Mouse (Mus musculus) CH12.LX (cell line): Measurements from ENCODE around the gene Ppil1. TPM values are rescaled to one million over a fixed set of nuclear protein-coding genes. Genes with fewer than 3 reads are reported as not detected.

Experiments
- DNase-seq: peaks from one replicate; pipeline ENCODE4 v3.0.0-alpha.2; 2013; ENCODE audit errors: extremely low read depth
- H3K27ac ChIP-seq: 2 replicates; pipeline ENCODE4 v1.5.1; 2012; ENCODE audit warnings: low read depth, mild to moderate bottlenecking, control low read depth, moderate library complexity; ENCODE audit not compliant: insufficient read depth
- H3K27me3 ChIP-seq: replicated peaks from 2 replicates; pipeline ENCODE3; 2012; ENCODE audit warnings: inconsistent platforms
- H3K36me3 ChIP-seq, 2 experiments: replicated peaks in 1 of 2; 2 replicates each; pipeline versions ENCODE3 to v1.6.1; 2012; ENCODE audit warnings: inconsistent platforms in 1 of 2, low read length in 1 of 2, mild to moderate bottlenecking in 1 of 2, mixed read lengths in 1 of 2, moderate library complexity in 1 of 2; ENCODE audit not compliant: control insufficient read depth in 1 of 2, insufficient read depth in 1 of 2
- H3K4me1 ChIP-seq, 2 experiments: 2 replicates each; pipeline ENCODE4 v1.6.1; 2012; ENCODE audit warnings: inconsistent platforms in 1 of 2, moderate library complexity in 1 of 2; ENCODE audit not compliant: insufficient read depth in 2 of 2, control insufficient read depth in 1 of 2
- H3K4me2 ChIP-seq: 2 replicates; pipeline ENCODE4 v1.6.1; 2012; ENCODE audit warnings: low read depth, mild to moderate bottlenecking, control low read depth; ENCODE audit not compliant: poor library complexity, insufficient read depth, severe bottlenecking
- H3K4me3 ChIP-seq, 3 experiments: fragments of 150-350 bp in 1 of 3; sonication (generic) in 1 of 3; replicated peaks in 1 of 3; 2 replicates each; pipeline versions ENCODE3 to v1.5.1; 2011 to 2012; ENCODE audit warnings: low read depth in 2 of 3, low read length in 2 of 3, mild to moderate bottlenecking in 2 of 3, moderate library complexity in 2 of 3, control low read depth in 1 of 3, improper control_type of control experiment in 1 of 3, inconsistent platforms in 1 of 3, mixed read lengths in 1 of 3; ENCODE audit not compliant: poor library complexity in 1 of 3
- H3K79me2 ChIP-seq: replicated peaks from 2 replicates; pipeline ENCODE4 v1.6.1; 2012; ENCODE audit warnings: mild to moderate bottlenecking, moderate library complexity; ENCODE audit not compliant: control insufficient read depth, poor library complexity, insufficient read depth, severe bottlenecking; ENCODE audit errors: extremely low read depth
- H3K9ac ChIP-seq: 2 replicates; pipeline ENCODE4 v1.6.1; 2012; ENCODE audit warnings: low read depth, mild to moderate bottlenecking, control low read depth, moderate library complexity; ENCODE audit not compliant: insufficient read depth
- H3K9me3 ChIP-seq: replicated peaks from 2 replicates; pipeline ENCODE3; 2012; ENCODE audit warnings: low read length, inconsistent platforms, mixed read lengths
- BHLHE40 ChIP-seq: IDR thresholded peaks from 2 replicates; pipeline ENCODE4 v1.6.1; 2011; ENCODE audit warnings: mild to moderate bottlenecking, low read depth, low read length, improper control_type of control experiment
- CHD1 ChIP-seq: IDR thresholded peaks from 2 replicates; pipeline ENCODE4 v1.6.1; 2012; ENCODE audit warnings: low read depth, low read length, improper control_type of control experiment, inconsistent platforms
- CHD2 ChIP-seq: IDR thresholded peaks from 2 replicates; pipeline ENCODE4 v1.6.1; 2011; ENCODE audit warnings: low read length, improper control_type of control experiment
- CTCF ChIP-seq, 2 experiments: IDR thresholded peaks in 1 of 2; conservative IDR thresholded peaks in 1 of 2; 2 replicates each; pipeline ENCODE4 v1.5.1; 2011 to 2012; ENCODE audit warnings: low read depth in 2 of 2, low read length in 2 of 2, improper control_type of control experiment in 1 of 2, inconsistent platforms in 1 of 2, mild to moderate bottlenecking in 1 of 2, moderate library complexity in 1 of 2
- E2F4 ChIP-seq: IDR thresholded peaks from 2 replicates; pipeline ENCODE4 v1.6.1; 2011; ENCODE audit warnings: low read depth, low read length, improper control_type of control experiment; ENCODE audit not compliant: insufficient replicate concordance
- ELF1 ChIP-seq: IDR thresholded peaks from 2 replicates; pipeline ENCODE4 v1.6.1; 2014; ENCODE audit warnings: low read depth, mild to moderate bottlenecking, inconsistent platforms, low read length, improper control_type of control experiment
- ETS1 ChIP-seq: conservative IDR thresholded peaks from 2 replicates; pipeline ENCODE4 v1.6.1; 2012; ENCODE audit warnings: low read depth, mild to moderate bottlenecking, inconsistent platforms, low read length, improper control_type of control experiment, moderate library complexity
- HCFC1 ChIP-seq: IDR thresholded peaks from 2 replicates; pipeline ENCODE4 v1.6.1; 2012; ENCODE audit warnings: low read depth, mild to moderate bottlenecking, inconsistent platforms, low read length, improper control_type of control experiment
- JUN ChIP-seq: IDR thresholded peaks from 2 replicates; pipeline ENCODE4 v1.6.1; 2011; ENCODE audit warnings: low read depth, mild to moderate bottlenecking, low read length, improper control_type of control experiment, moderate library complexity; ENCODE audit not compliant: insufficient read depth
- JUND ChIP-seq: conservative IDR thresholded peaks from 2 replicates; pipeline ENCODE4 v1.6.1; 2011; ENCODE audit warnings: low read depth, low read length, improper control_type of control experiment
- MAX ChIP-seq: IDR thresholded peaks from 2 replicates; pipeline ENCODE4 v1.6.1; 2011; ENCODE audit warnings: low read length, improper control_type of control experiment
- MAZ ChIP-seq: IDR thresholded peaks from 2 replicates; pipeline ENCODE4 v1.6.1; 2012; ENCODE audit warnings: low read depth, mild to moderate bottlenecking, inconsistent platforms, low read length, improper control_type of control experiment, moderate library complexity
- MEF2A ChIP-seq: IDR thresholded peaks from 2 replicates; pipeline ENCODE4 v1.6.1; 2014; ENCODE audit warnings: low read depth, mild to moderate bottlenecking, inconsistent platforms, low read length, improper control_type of control experiment, borderline replicate concordance
- MXI1 ChIP-seq: IDR thresholded peaks from 2 replicates; pipeline ENCODE4 v1.6.1; 2011; ENCODE audit warnings: mild to moderate bottlenecking, low read depth, low read length, improper control_type of control experiment
- MYC ChIP-seq: IDR thresholded peaks from 2 replicates; pipeline ENCODE4 v1.6.1; 2011; ENCODE audit warnings: low read depth, mild to moderate bottlenecking, improper control_type of control experiment, low read length
- NELFE ChIP-seq: IDR thresholded peaks from 2 replicates; pipeline ENCODE4 v1.6.1; 2011; ENCODE audit warnings: low read depth, low read length, improper control_type of control experiment
- NRF1 ChIP-seq: IDR thresholded peaks from 2 replicates; pipeline ENCODE4 v1.6.1; 2014; ENCODE audit warnings: low read depth, mild to moderate bottlenecking, inconsistent platforms, low read length, improper control_type of control experiment, moderate library complexity
- PAX5 ChIP-seq: IDR thresholded peaks from 2 replicates; pipeline ENCODE4 v1.6.1; 2012; ENCODE audit warnings: low read length, inconsistent platforms, mixed read lengths
- POLR2A ChIP-seq: IDR thresholded peaks from 2 replicates; pipeline ENCODE4 v1.6.1; 2011; ENCODE audit warnings: low read depth, mild to moderate bottlenecking, improper control_type of control experiment, low read length
- RAD21 ChIP-seq: IDR thresholded peaks from 2 replicates; pipeline ENCODE4 v1.6.1; 2011; ENCODE audit warnings: low read depth, mild to moderate bottlenecking, low read length, improper control_type of control experiment, moderate library complexity
- SIN3A ChIP-seq: IDR thresholded peaks from 2 replicates; pipeline ENCODE4 v1.6.1; 2012; ENCODE audit warnings: low read length, improper control_type of control experiment, inconsistent platforms
- SMC3 ChIP-seq: IDR thresholded peaks from 2 replicates; pipeline ENCODE4 v1.6.1; 2011; ENCODE audit warnings: low read depth, low read length, improper control_type of control experiment
- TBP ChIP-seq: conservative IDR thresholded peaks from 2 replicates; pipeline ENCODE4 v1.6.1; 2011; ENCODE audit warnings: low read depth, low read length, improper control_type of control experiment
- TCF12 ChIP-seq: IDR thresholded peaks from 2 replicates; pipeline ENCODE4 v1.6.1; 2014; ENCODE audit warnings: low read depth, mild to moderate bottlenecking, inconsistent platforms, low read length, improper control_type of control experiment
- ZKSCAN1 ChIP-seq: IDR thresholded peaks from 2 replicates; pipeline ENCODE4 v1.6.1; 2012; ENCODE audit warnings: low read depth, inconsistent platforms, low read length, improper control_type of control experiment, borderline replicate concordance
- dilution Hi-C: fragments of 300-500 bp; cut with MboI; formaldehyde crosslinking; loops from 2 replicates; pipeline ENCODE4 v1.14.3; 2020; ENCODE audit warnings: low sequenced_read_pairs; ENCODE audit not compliant: extremely low pct_unique_long_range_greater_than_20kb, extremely low pct_ligation_motif_present
- in situ Hi-C: fragments of 300-500 bp; cut with MboI; formaldehyde crosslinking; loops from 3 replicates; pipeline ENCODE4 v1.14.3; 2019; ENCODE audit warnings: low sequenced_read_pairs, low pct_ligation_motif_present, low pct_unique_long_range_greater_than_20kb, mixed read lengths
- polyA plus RNA-seq: library from polyadenylated mRNA; unstranded; fragments of >175 nt; gene quantifications from 2 replicates; pipeline ENCODE4 v1.2.1, GENCODE M21; 2012; ENCODE audit warnings: low read depth; ENCODE audit not compliant: insufficient read length
- total RNA-seq, 2 experiments: library from RNA; depleted of rRNA; stranded (reverse); fragments of 300-350 nt in 1 of 2; fragments of >200 nt in 1 of 2; gene quantifications; 2 replicates each; pipeline ENCODE4 v1.2.3; 2012 to 2014

Gene Ppil1
- total and polyA plus RNA-seq, 3 experiments: 97.2 to 143 (median 107) TPM

DNA sequence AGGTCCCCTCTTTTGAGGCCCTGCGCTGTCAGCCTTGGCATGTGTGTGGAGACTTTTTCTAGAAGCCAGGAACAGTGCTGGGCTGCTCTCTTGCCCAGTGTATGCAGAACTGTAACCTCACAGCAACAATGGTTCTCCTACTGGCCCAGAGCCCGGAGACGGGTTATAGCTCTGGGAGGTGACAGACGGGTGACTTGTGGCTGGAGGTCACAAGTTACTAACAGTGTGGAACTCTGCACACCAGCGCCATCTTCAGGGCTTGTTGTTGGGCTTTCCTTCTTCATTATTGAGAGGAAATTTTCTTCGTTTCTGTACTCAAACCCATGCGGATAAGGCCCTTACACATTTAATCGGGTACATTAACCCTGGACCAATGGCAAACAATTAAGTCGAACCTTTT is 14.5 kb downstream of the Ppil1 start:
- no peaks in the 10 kb centered on the region for H3K9me3 ChIP-seq
- no peak overlapping the region for H3K4me3 ChIP-seq
- H3K4me2 ChIP-seq: no peak overlapping the region
- no peak for DNase-seq
- TF ChIP-seq RAD21 (peak; percentile 14), JUN (no peak), CTCF (conservative IDR thresholded peaks at IDR 0.05 in 1 of 2, IDR thresholded peaks at IDR 0.05 in 1 of 2; ENCODE audit: low read depth in 2 of 2, low read length in 2 of 2) (peak in 1 of 2 experiments; percentile 46; a peak in 2 of 4 replicates)
- no peak overlapping the region for H3K27ac ChIP-seq
- dilution Hi-C loops: no loop called here
- no peaks in the 10 kb centered on the region for H3K27me3 ChIP-seq
- in situ Hi-C loops: loop anchor here (5.0 kb wide), 1 partner anchor 202 kb away; no protein-coding TSS in a partner anchor
- H3K36me3 ChIP-seq: peaks cover 44 to 65% of the 10 kb centered on the region in 2 experiments
- peaks cover 15% of the 10 kb centered on the region for H3K79me2 ChIP-seq
- H3K9ac ChIP-seq: no peak overlapping the region
- H3K4me1 ChIP-seq: peaks cover 16 to 24% of the 10 kb centered on the region in 2 experiments

DNA sequence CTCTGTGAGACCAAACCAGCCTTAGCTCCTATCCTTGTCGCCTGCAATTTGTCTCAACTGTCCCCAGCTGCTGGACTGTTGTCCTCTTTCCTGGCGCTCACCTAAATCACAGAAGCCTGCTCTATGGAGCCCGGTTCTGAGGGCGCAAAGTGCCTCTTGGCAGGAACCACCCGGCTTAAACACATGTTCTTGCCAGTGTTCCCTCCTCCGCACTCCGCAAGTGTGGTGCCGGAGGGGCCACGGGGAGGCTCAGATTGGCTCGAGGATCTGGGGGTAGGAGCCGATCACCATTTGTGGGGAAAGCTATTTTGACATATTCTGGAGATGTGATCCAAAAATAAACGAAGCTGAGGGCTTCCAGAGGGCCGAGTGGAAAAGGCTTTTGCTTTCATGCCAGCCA is 16.1 kb downstream of the Ppil1 start:
- dilution Hi-C loops (no loop called here), in situ Hi-C loops (loop anchor here (5.0 kb wide), 1 partner anchor 201 kb away; no protein-coding TSS in a partner anchor)
- Histone ChIP-seq H3K36me3 (peaks cover 37 to 50% of the 10 kb centered on the region in 2 experiments), H3K9me3 (no peaks in the 10 kb centered on the region), H3K27me3 (no peaks in the 10 kb centered on the region), H3K9ac (no peak overlapping the region), H3K27ac (no peak overlapping the region), H3K4me1 (peaks cover 9 to 14% of the 10 kb centered on the region in 2 experiments; a peak in 3 of 4 replicates), H3K4me2 (no peak overlapping the region), H3K79me2 (0 out of 2 replicates have a peak, but pooled peaks cover under 1% of the 10 kb centered on the region)
- no peak for DNase-seq
- no peak for TF ChIP-seq MXI1
- no peak for TF ChIP-seq RAD21
- TF ChIP-seq, all 38 proteins: peak for 0
- no peak overlapping the region for H3K4me3 ChIP-seq

- peak; percentile 83 for DNase-seq
- in situ Hi-C loops (loop anchor here (5.0 kb wide), 1 partner anchor 199 kb away; no protein-coding TSS in a partner anchor), dilution Hi-C loops (no loop called here)
- Histone ChIP-seq H3K4me2 (no peak overlapping the region), H3K4me1 (peaks cover 9 to 14% of the 10 kb centered on the region in 2 experiments; a peak in 3 of 4 replicates), H3K79me2 (no peaks in the 10 kb centered on the region), H3K27ac (no peak overlapping the region), H3K27me3 (no peaks in the 10 kb centered on the region), H3K36me3 (peaks cover 25 to 37% of the 10 kb centered on the region in 2 experiments), H3K9me3 (no peaks in the 10 kb centered on the region), H3K4me3 (no peak overlapping the region), H3K9ac (no peak overlapping the region)
- TF ChIP-seq E2F4 (no peak), MAX (no peak; the same call in 1 of the 2 replicates), PAX5 (no peak), TBP (no peak), TCF12 (peak; percentile 54; the same call in 1 of the 2 replicates), ELF1 (no peak), HCFC1 (no peak), ETS1 (no peak), CTCF (conservative IDR thresholded peaks at IDR 0.05 in 1 of 2, IDR thresholded peaks at IDR 0.05 in 1 of 2; ENCODE audit: low read depth in 2 of 2, low read length in 2 of 2) (peak; percentile 90 to 92), NELFE (peak; percentile 16; the same call in 1 of the 2 replicates), NRF1 (no peak), POLR2A (no peak), JUND (no peak), MAZ (no peak), JUN (no peak), SIN3A (peak; percentile 62), CHD1 (no peak), BHLHE40 (no peak), MYC (no peak), CHD2 (no peak), MEF2A (peak; percentile 54; the same call in 1 of the 2 replicates), SMC3 (peak; percentile 92), ZKSCAN1 (no peak)
These were observed 17.4 kb downstream of the Ppil1 start for GRCm38 (mm10) chr17:29246602-29247001.
